27 mouse cellular contexts compared by ENCODE assay signal in genomic region chr5:52641736-52642135, GRCm38 (mm10). TPM values are rescaled to one million over a fixed set of nuclear protein-coding genes. Genes with fewer than 3 reads are reported as not detected.
DNase-seq lines count a peak whose midpoint lies in the region; ATAC-seq and TF ChIP-seq lines count a peak whose summit lies in the region.
"Had no signal": no experiment of that assay in that cellular context is flagged by ENCODE, and none has a peak within 500 bp of the region (broad histone marks: within the 10 kb centered on the region; RNA-seq: fewer than 3 reads in every experiment).

No protein-coding gene starts in this region.

- no peaks in the 10 kb centered on the region for H3K27me3 ChIP-seq in heart, adult 2 months (ENCODE audit: control insufficient read depth, insufficient read depth, low read length)
- H3K27me3 ChIP-seq: embryonic facial prominence, embryonic 12.5 days; embryonic facial prominence, embryonic 15.5 days; forebrain, embryonic 13.5 days; heart, embryonic 13.5 days; hindbrain, embryonic 12.5 days; hindbrain, embryonic 15.5 days; Patski had no signal

- no peak for TF ChIP-seq CTCF in heart, adult 2 months (IDR thresholded peaks at IDR 0.05)

- H3K79me2 ChIP-seq in heart, adult 2 months (replicated peaks; ENCODE audit: control insufficient read depth, insufficient read depth, low read length) = no peaks in the 10 kb centered on the region

- H3K36me3 ChIP-seq in heart, adult 2 months (ENCODE audit: control insufficient read depth, insufficient read depth, low read length) = peaks cover 1% of the 10 kb centered on the region

- no peak overlapping the region for H3K4me3 ChIP-seq in heart, adult 2 months
- H3K4me3 ChIP-seq: embryonic facial prominence, embryonic 12.5 days; embryonic facial prominence, embryonic 15.5 days; erythroblast, embryonic 14.5 days; forebrain, embryonic 10.5 days; forebrain, embryonic 13.5 days; gastrocnemius, adult 2 months; heart, embryonic 10.5 days; heart, embryonic 13.5 days; hindbrain, embryonic 12.5 days; hindbrain, embryonic 15.5 days had no signal

- no peak overlapping the region for H3K9ac ChIP-seq in heart, adult 2 months (ENCODE audit: low read depth, low read length)
- H3K9ac ChIP-seq: embryonic facial prominence, embryonic 12.5 days; embryonic facial prominence, embryonic 15.5 days; forebrain, embryonic 13.5 days; heart, embryonic 13.5 days; hindbrain, embryonic 12.5 days; hindbrain, embryonic 15.5 days had no signal

- peak; percentile 51 for DNase-seq in heart, adult 11 months
- no peak for DNase-seq in heart, adult 2 months
- peak; percentile 12 for DNase-seq in testis, postnatal 10 days (ENCODE audit: low spot score)
- no peak for DNase-seq in testis, postnatal 14 days (ENCODE audit: low spot score)
- DNase-seq in heart, postnatal 25 days (ENCODE audit: low spot score) = no peak
- DNase-seq: adrenal gland, postnatal 10 days; adrenal gland, postnatal 36 days; cerebellum, adult 18-20 months; cerebellum, adult 9-10 months; cerebellum, postnatal 25 days; gastrocnemius, adult 2 months; gastrocnemius, postnatal 14 days; heart, adult 18-20 months; heart, postnatal 14 days had no signal

- H3K27ac ChIP-seq in heart, adult 2 months = no peak overlapping the region
- H3K27ac ChIP-seq: embryonic facial prominence, embryonic 12.5 days; embryonic facial prominence, embryonic 15.5 days; forebrain, embryonic 10.5 days; forebrain, embryonic 13.5 days; gastrocnemius, adult 2 months; heart, embryonic 10.5 days; heart, embryonic 13.5 days; hindbrain, embryonic 12.5 days; hindbrain, embryonic 15.5 days had no signal

- no peak for TF ChIP-seq EP300 in heart, adult 2 months (IDR thresholded peaks at IDR 0.05; ENCODE audit: insufficient read depth, low read depth, low read length)

- 92% methylated on average over 6 of the region's 6 CpGs for WGBS in heart, adult 2 months

- intact Hi-C loops in heart, adult 2 months (cut with DNase I) = no loop called here
- intact Hi-C loops in heart, postnatal 25 days (cut with DNase I) = no loop called here

- ATAC-seq in megakaryocyte-erythroid progenitor cell, adult 5-6 weeks (replicated peaks; ENCODE audit: low FRiP score, low TSS enrichment, poor library complexity, severe bottlenecking) = peak; percentile 47
- ATAC-seq: forebrain, embryonic 13.5 days; forebrain, embryonic 16.5 days; intestine, embryonic 16.5 days; Patski had no signal

- no peak for TF ChIP-seq POLR2A in heart, adult 2 months (IDR thresholded peaks at IDR 0.05; ENCODE audit: insufficient read depth, low read depth, low read length)

- no peaks in the 10 kb centered on the region for H3K4me1 ChIP-seq in heart, adult 2 months (ENCODE audit: control insufficient read depth, insufficient read depth, low read length)
- H3K4me1 ChIP-seq: embryonic facial prominence, embryonic 12.5 days; embryonic facial prominence, embryonic 15.5 days; forebrain, embryonic 10.5 days; forebrain, embryonic 13.5 days; heart, embryonic 10.5 days; heart, embryonic 13.5 days; hindbrain, embryonic 15.5 days had no signal

RNA-seq across cellular contexts. Expression of gene Sepsecs, which starts 27.8 kb away (rescaled TPM):
- 1 to 10 TPM; 5.2 to 6.1 TPM for total RNA-seq in heart, adult 2 months (2021)
- 3.0 and 5.6 TPM in 2 replicates for polyA plus RNA-seq in heart, adult 2 months (2012; rRNA removed)
- 14.8 and 15.3 TPM in 2 replicates for total RNA-seq in megakaryocyte-erythroid progenitor cell, adult 5-6 weeks (2014; fragmentation: Nextera tagmentation)
- total RNA-seq in megakaryocyte-erythroid progenitor cell, adult 5-6 weeks (2017) = 15.3 and 16.2 TPM in 2 replicates
- 1 to 10 TPM; 6.0 to 7.8 TPM for total RNA-seq in heart, postnatal 25 days (2021)

Comparison
In these comparisons a context has a peak if more than half of its experiments do, and no peak if none do; other contexts are left out.
1. DNase-seq: peak in heart, adult 11 months (single experiment) and testis, postnatal 10 days (single experiment); none in heart, adult 2 months (0 of 2), testis, postnatal 14 days (single experiment) and heart, postnatal 25 days (single experiment).